Mouse (Mus musculus) mature B cell (primary cell): ENCODE measurements around the gene Hist1h2bc.

Experiments used
- in situ Hi-C: fragments of 300-500 bp; cut with MboI; formaldehyde crosslinking; loops from 2 replicates; pipeline ENCODE4 v1.14.3; 2019

Hist1h2bc gene

GRCm38 (mm10) chr13:23683755-23684281, at the start of gene Hist1h2bc, which contains the start of gene Hist1h2ac:
TSS of gene Hist1h2bc (plus strand) at chr13:23684199.
TSS of gene Hist1h2ac (minus strand) at chr13:23683948.
- in situ Hi-C loops: loop anchor here (5.0 to 25.0 kb wide), 4 partner anchors 52 to 1649 kb away; partner anchors contain the start of genes Hist1h2ah, Hist1h2bk, Hist1h3d and Hist1h4d

- in situ Hi-C loops: no loop called here
Measured at GRCm38 (mm10) chr13:23659636-23660366, 24.2 kb upstream of the Hist1h2bc start.

GRCm38 (mm10) chr13:23662536-23662935, 21.5 kb upstream of the Hist1h2bc start:
- in situ Hi-C loops: no loop called here

- in situ Hi-C loops: loop anchor here (5.0 to 25.0 kb wide), 4 partner anchors 50 to 1647 kb away; partner anchors contain the start of genes Hist1h2ah, Hist1h2bk, Hist1h3d and Hist1h4d
Measured at GRCm38 (mm10) chr13:23681990-23682582, 1.9 kb upstream of the Hist1h2bc start.

- in situ Hi-C loops: loop anchor here (5.0 to 25.0 kb wide), 4 partner anchors 50 to 1648 kb away; partner anchors contain the start of genes Hist1h2ah, Hist1h2bk, Hist1h3d and Hist1h4d
Measured at GRCm38 (mm10) chr13:23682623-23682946, 1.4 kb upstream of the Hist1h2bc start.

GRCm38 (mm10) chr13:23682947-23683754, 848 bp upstream of the Hist1h2bc start:
- in situ Hi-C loops: loop anchor here (5.0 to 25.0 kb wide), 4 partner anchors 51 to 1648 kb away; partner anchors contain the start of genes Hist1h2ah, Hist1h2bk, Hist1h3d and Hist1h4d

- in situ Hi-C loops: loop anchor here (5.0 to 25.0 kb wide), 4 partner anchors 52 to 1650 kb away; partner anchors contain the start of genes Hist1h2ah, Hist1h2bk, Hist1h3d and Hist1h4d
Measured at GRCm38 (mm10) chr13:23684295-23684945, 421 bp downstream of the Hist1h2bc start.

GRCm38 (mm10) chr13:23685121-23685861, 1.3 kb downstream of the Hist1h2bc start:
- in situ Hi-C loops: loop anchor here (10.0 to 25.0 kb wide), 3 partner anchors 98 to 1650 kb away; partner anchors contain the start of genes Hist1h2ah, Hist1h2bk, Hist1h3d and Hist1h4d

GRCm38 (mm10) chr13:23685966-23686365, 2.0 kb downstream of the Hist1h2bc start:
- in situ Hi-C loops: loop anchor here (10.0 to 25.0 kb wide), 3 partner anchors 99 to 1651 kb away; partner anchors contain the start of genes Hist1h2ah, Hist1h2bk, Hist1h3d and Hist1h4d

- in situ Hi-C loops: loop anchor here (10.0 to 25.0 kb wide), 3 partner anchors 100 to 1652 kb away; partner anchors contain the start of genes Hist1h2ah, Hist1h2bk, Hist1h3d and Hist1h4d
Measured at GRCm38 (mm10) chr13:23687181-23687580, 3.2 kb downstream of the Hist1h2bc start.

GRCm38 (mm10) chr13:23687907-23688306, 3.9 kb downstream of the Hist1h2bc start:
- in situ Hi-C loops: loop anchor here (10.0 to 25.0 kb wide), 3 partner anchors 101 to 1653 kb away; partner anchors contain the start of genes Hist1h2ah, Hist1h2bk, Hist1h3d and Hist1h4d

- in situ Hi-C loops: loop anchor here (10.0 to 25.0 kb wide), 3 partner anchors 102 to 1654 kb away; partner anchors contain the start of genes Hist1h2ah, Hist1h2bk, Hist1h3d and Hist1h4d
Measured at GRCm38 (mm10) chr13:23688956-23689355, 5.0 kb downstream of the Hist1h2bc start.

- in situ Hi-C loops: loop anchor here (10.0 to 25.0 kb wide), 3 partner anchors 102 to 1655 kb away; partner anchors contain the start of genes Hist1h2ah, Hist1h2bk, Hist1h3d and Hist1h4d
Measured at GRCm38 (mm10) chr13:23689459-23689858, 5.5 kb downstream of the Hist1h2bc start.

GRCm38 (mm10) chr13:23693856-23694440, 9.9 kb downstream of the Hist1h2bc start:
- in situ Hi-C loops: loop anchor here (25.0 kb wide), 1 partner anchor 107 kb away; the partner anchor contains the start of genes Hist1h3d and Hist1h4d

GRCm38 (mm10) chr13:23694956-23695355, 11.0 kb downstream of the Hist1h2bc start:
- in situ Hi-C loops: loop anchor here (5.0 to 25.0 kb wide), 2 partner anchors 42 to 108 kb away; partner anchors contain the start of genes Hist1h1c, Hist1h3d and Hist1h4d

- in situ Hi-C loops: loop anchor here (5.0 to 25.0 kb wide), 2 partner anchors 42 to 108 kb away; partner anchors contain the start of genes Hist1h1c, Hist1h3d and Hist1h4d
Measured at GRCm38 (mm10) chr13:23695514-23695913, 11.5 kb downstream of the Hist1h2bc start, which contains the start of gene Hist1h1t. TSS of gene Hist1h1t (plus strand) at chr13:23695814.

GRCm38 (mm10) chr13:23696061-23696474, 12.1 kb downstream of the Hist1h2bc start:
- in situ Hi-C loops: loop anchor here (5.0 to 25.0 kb wide), 2 partner anchors 41 to 109 kb away; partner anchors contain the start of genes Hist1h1c, Hist1h3d and Hist1h4d
